Mouse (Mus musculus) small intestine, adult 2 months (tissue): ENCODE data around the gene Trim41.

Source experiments
- CTCF ChIP-seq: fragments of 200-500 bp; IDR thresholded peaks from 2 replicates; pipeline ENCODE4 v1.5.1; 2012; ENCODE audit warnings: low read depth, mild to moderate bottlenecking, control low read depth, inconsistent platforms, low read length, moderate library complexity, mixed read lengths; ENCODE audit not compliant: insufficient replicate concordance, insufficient read length; ENCODE audit errors: extremely low read depth
- POLR2A ChIP-seq: fragments of 200-500 bp; IDR thresholded peaks from 2 replicates; pipeline ENCODE4 v1.6.1; 2012; ENCODE audit warnings: low read depth, mild to moderate bottlenecking, control low read depth, inconsistent platforms, low read length, moderate library complexity

GRCm38 (mm10) chr11:48841213-48841612, 24.1 kb upstream of the Trim41 start:
- no peak for TF ChIP-seq CTCF
- no peak for TF ChIP-seq POLR2A
